Mouse (Mus musculus): Measurements from ENCODE around the gene Myo1a.

DNA sequence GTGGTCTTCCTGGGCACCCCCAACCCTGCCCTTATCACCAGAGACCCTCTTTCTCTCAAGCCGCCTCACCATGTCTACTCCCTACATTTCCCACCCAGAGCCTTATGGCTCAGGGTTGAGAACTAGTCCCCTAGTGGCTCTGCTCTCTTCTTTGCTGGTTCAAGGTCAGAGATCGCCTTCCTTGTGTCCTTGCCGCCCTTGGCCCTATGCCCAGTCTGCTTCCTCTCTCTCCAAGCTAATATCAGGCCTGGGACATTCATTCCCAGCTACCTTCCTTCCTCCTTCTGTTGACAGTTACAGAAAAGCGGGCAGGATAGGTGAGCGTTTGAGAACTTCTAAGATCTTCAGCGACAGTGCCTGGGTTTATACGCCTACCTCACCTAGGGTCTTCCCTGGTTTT is 2.8 kb downstream of the Myo1a start:
- TF ChIP-seq CTCF (IDR thresholded peaks at IDR 0.05; ENCODE audit: control insufficient read depth, insufficient read depth, insufficient read length) (no peak), MYOG (IDR thresholded peaks at IDR 0.05; ENCODE audit: control insufficient read depth, extremely low read depth, insufficient read length) (no peak), MAX (IDR thresholded peaks at IDR 0.05) (no peak), USF1 (IDR thresholded peaks at IDR 0.05; ENCODE audit: low read depth) (no peak), MYOD1 (IDR thresholded peaks at IDR 0.05; ENCODE audit: control insufficient read depth, insufficient read length, low read depth) (no peak)

Data from C2C12 (cell line).